In genomic region chr2:9881611-9882023, GRCm38 (mm10) we compare ENCODE assay signal across 9 mouse cellular contexts. TPM values are rescaled to one million over a fixed set of nuclear protein-coding genes. Genes with fewer than 3 reads are reported as not detected.
DNase-seq lines count a peak whose midpoint lies in the region; ATAC-seq and TF ChIP-seq lines count a peak whose summit lies in the region.
"Had no signal": no experiment of that assay in that cellular context is flagged by ENCODE, and none has a peak within 500 bp of the region (broad histone marks: within the 10 kb centered on the region; RNA-seq: fewer than 3 reads in every experiment).

No protein-coding gene starts in this region.

- peak overlapping the region; percentile 12; the same call in 1 of the 2 replicates for H3K27ac ChIP-seq in heart, postnatal 0 days (ENCODE audit: low read depth)
- H3K27ac ChIP-seq in hindbrain, embryonic 16.5 days (ENCODE audit: low read depth, low read length) = no peak overlapping the region; the same call in 1 of the 2 replicates

- H3K9ac ChIP-seq in heart, postnatal 0 days (replicated peaks; ENCODE audit: low read depth, low read length) = 0 out of 2 replicates have a peak overlapping the region, but pooled peaks have one; percentile 15
- no peak overlapping the region for H3K9ac ChIP-seq in hindbrain, embryonic 16.5 days (ENCODE audit: low read depth, low read length)

- WGBS in heart, postnatal 0 days = 3% methylated on average over 13 of the region's 13 CpGs
- WGBS in hindbrain, embryonic 16.5 days = 2% methylated on average over 13 of the region's 13 CpGs

- no peak for ATAC-seq in heart, postnatal 0 days (ENCODE audit: insufficient read depth, low read depth)
- peak; percentile 31; the same call in 1 of the 2 replicates for ATAC-seq in hindbrain, embryonic 16.5 days
- no peak for ATAC-seq in monocyte, adult 5-6 weeks (replicated peaks; ENCODE audit: insufficient number of reproducible peaks, low FRiP score, low TSS enrichment, poor library complexity, severe bottlenecking)

- no peak for TF ChIP-seq CTCF in heart, postnatal 0 days (IDR thresholded peaks at IDR 0.05; ENCODE audit: low read depth)
- TF ChIP-seq CTCF in brain, embryonic 14.5 days (IDR thresholded peaks at IDR 0.05; ENCODE audit: borderline replicate concordance, extremely low read depth, insufficient read depth, insufficient read length) = no peak

- peaks cover 95% of the 10 kb centered on the region for H3K27me3 ChIP-seq in heart, postnatal 0 days (ENCODE audit: control insufficient read depth, insufficient read depth, low read length)
- H3K27me3 ChIP-seq in hindbrain, embryonic 16.5 days (replicated peaks; ENCODE audit: control insufficient read depth, insufficient read depth, low read length) = peaks cover 41% of the 10 kb centered on the region

- peak overlapping the region; percentile 67 for H3K4me2 ChIP-seq in heart, postnatal 0 days (ENCODE audit: low read depth, low read length)
- H3K4me2 ChIP-seq in hindbrain, embryonic 16.5 days (ENCODE audit: low read length) = peak overlapping the region; percentile 54

- TF ChIP-seq EP300 in heart, postnatal 0 days (IDR thresholded peaks at IDR 0.05; ENCODE audit: low read depth) = no peak

- no peak for TF ChIP-seq POLR2A in brain, embryonic 14.5 days (IDR thresholded peaks at IDR 0.05; ENCODE audit: borderline replicate concordance, extremely low read depth, insufficient read depth, insufficient read length, poor library complexity, severe bottlenecking)

- H3K36me3 ChIP-seq in heart, postnatal 0 days (replicated peaks; ENCODE audit: control insufficient read depth, insufficient read depth, low read length) = no peaks in the 10 kb centered on the region
- H3K36me3 ChIP-seq in hindbrain, embryonic 16.5 days (ENCODE audit: control insufficient read depth, insufficient read depth, low read length) = no peaks in the 10 kb centered on the region

- DNase-seq in heart, postnatal 0 days (ENCODE audit: low spot score) = no peak
- no peak for DNase-seq in heart, adult 11 months
- DNase-seq in brain, embryonic 14.5 days (ENCODE audit: low read depth) = peak; percentile 69
- peak; percentile 58 for DNase-seq in naive thymus-derived CD4-positive, alpha-beta T cell, adult 2 months (ENCODE audit: low read depth)
- no peak for DNase-seq in left cerebral cortex, adult 8-10 months (ENCODE audit: low spot score in 2 of 2)
- no peak for DNase-seq in c-Kit-positive CD71-positive TER-119-positive erythroid progenitor cells, embryonic 14.5 days (ENCODE audit: low spot score)

- H3K9me3 ChIP-seq in heart, postnatal 0 days (replicated peaks; ENCODE audit: control insufficient read depth, low read length) = no peaks in the 10 kb centered on the region
- H3K9me3 ChIP-seq in hindbrain, embryonic 16.5 days (ENCODE audit: control insufficient read depth, low read length) = no peaks in the 10 kb centered on the region

- H3K4me3 ChIP-seq in heart, postnatal 0 days (ENCODE audit: low read depth, low read length) = peak overlapping the region; percentile 46
- peak overlapping the region; percentile 29; the same call in 1 of the 2 replicates for H3K4me3 ChIP-seq in hindbrain, embryonic 16.5 days (ENCODE audit: low read length)

- peaks cover 15% of the 10 kb centered on the region for H3K4me1 ChIP-seq in heart, postnatal 0 days (ENCODE audit: control insufficient read depth, insufficient read depth)
- H3K4me1 ChIP-seq in hindbrain, embryonic 16.5 days (ENCODE audit: control insufficient read depth, insufficient read depth, low read depth, low read length) = peaks cover 7% of the 10 kb centered on the region; the same call in 1 of the 2 replicates

RNA-seq across cellular contexts. Expression of gene 4930412O13Rik, which starts 0.6 kb away (rescaled TPM):
- total RNA-seq in heart, postnatal 0 days (2014; rRNA removed; ENCODE audit: low replicate concordance) = not detected in 2 replicates
- not detected in 2 replicates for polyA plus RNA-seq in heart, postnatal 0 days (2015; fragmentation: Nextera tagmentation; extraction: Ambion mirVana)
- polyA plus RNA-seq in brain, embryonic 14.5 days (2012; rRNA removed) = 1.6 and 2.6 TPM in 2 replicates
- 0.28 and 0.47 TPM in 2 replicates for polyA plus RNA-seq in hindbrain, embryonic 16.5 days (2015; fragmentation: Nextera tagmentation; extraction: Ambion mirVana)
- total RNA-seq in left cerebral cortex, adult 8-10 months (2022) = not detected
- total RNA-seq in monocyte, adult 5-6 weeks (2017) = not detected in 3 replicates
- total RNA-seq: MEL had no signal

RNA-seq across cellular contexts. Expression of gene 9230102O04Rik, which starts 7.7 kb away (rescaled TPM):
- total RNA-seq in heart, postnatal 0 days (2014; rRNA removed; ENCODE audit: low replicate concordance) = not detected in 2 replicates
- polyA plus RNA-seq in heart, postnatal 0 days (2015; fragmentation: Nextera tagmentation; extraction: Ambion mirVana) = not detected in 2 replicates
- polyA plus RNA-seq in brain, embryonic 14.5 days (2012; rRNA removed) = 1.0 and 1.3 TPM in 2 replicates
- 0.35 and 1.1 TPM in 2 replicates for polyA plus RNA-seq in hindbrain, embryonic 16.5 days (2015; fragmentation: Nextera tagmentation; extraction: Ambion mirVana)
- not detected for total RNA-seq in left cerebral cortex, adult 8-10 months (2022)
- not detected in 3 replicates for total RNA-seq in monocyte, adult 5-6 weeks (2017)

RNA-seq across cellular contexts. Expression of gene Gata3, which starts 8.2 kb away (rescaled TPM):
- total RNA-seq in heart, postnatal 0 days (2014; rRNA removed; ENCODE audit: low replicate concordance) = 0.89 TPM in 1 of 2 replicates, not detected in the other
- 0.83 and 0.93 TPM in 2 replicates for polyA plus RNA-seq in heart, postnatal 0 days (2015; fragmentation: Nextera tagmentation; extraction: Ambion mirVana)
- polyA plus RNA-seq in brain, embryonic 14.5 days (2012; rRNA removed) = 12.4 and 29.4 TPM in 2 replicates
- polyA plus RNA-seq in hindbrain, embryonic 16.5 days (2015; fragmentation: Nextera tagmentation; extraction: Ambion mirVana) = 27.2 and 33.8 TPM in 2 replicates
- total RNA-seq in left cerebral cortex, adult 8-10 months (2022) = 1 to 10 TPM in 1 of 4 experiments, under 1 TPM in 1, not detected in 2; 0.28 to 1.4 TPM
- 2.2 to 10.5 TPM (median 2.9 TPM) in 3 replicates for total RNA-seq in monocyte, adult 5-6 weeks (2017)

Comparison
In these comparisons a context has a peak if more than half of its experiments do, and no peak if none do; other contexts are left out.
1. DNase-seq: peak in brain, embryonic 14.5 days (single experiment) and naive thymus-derived CD4-positive, alpha-beta T cell, adult 2 months (single experiment); none in heart, postnatal 0 days (single experiment), heart, adult 11 months (single experiment), left cerebral cortex, adult 8-10 months (0 of 2) and c-Kit-positive CD71-positive TER-119-positive erythroid progenitor cells, embryonic 14.5 days (single experiment).